Mouse (Mus musculus): ENCODE measurements around the gene Pdxdc1.

- TF ChIP-seq GATA1 (IDR thresholded peaks at IDR 0.05; ENCODE audit: borderline replicate concordance, low read length): no peak
- TF ChIP-seq CTCF (IDR thresholded peaks at IDR 0.05; ENCODE audit: low read depth, low read length): no peak
Observed at GRCm38 (mm10) chr16:13853886-13854285, 49.0 kb downstream of the Pdxdc1 start.

Measured in G1E (cell line).